Mouse (Mus musculus) embryonic facial prominence, embryonic 15.5 days (tissue): ENCODE results near the gene Fam169b. TPM values are rescaled to one million over a fixed set of nuclear protein-coding genes. Genes with fewer than 3 reads are reported as not detected.

Experiments used
- polyA plus RNA-seq: library from polyadenylated mRNA; unstranded; fragments of >200 nt; fragmentation: Nextera tagmentation; extraction: Ambion mirVana; gene quantifications from 2 replicates; pipeline ENCODE4 v1.2.1, GENCODE M21; 2015

Fam169b gene
- polyA plus RNA-seq, 1 experiment from 2014 or later, result 3.8 TPM

Other genes with a start within 250 kb of the Fam169b start
- gene Pgpep1l, start 9.6 kb upstream of the Fam169b start, polyA plus RNA-seq, result not detected in 2 replicates